Mouse (Mus musculus): ENCODE measurements around the gene Prtn3. TPM values are rescaled to one million over a fixed set of nuclear protein-coding genes. Genes with fewer than 3 reads are reported as not detected.
A peak's percentile ranks its signal among the peaks of the same experiment; 100 is the strongest.

The Prtn3 gene
- polyA plus RNA-seq, 1 experiment from 2014 or later = 3.9 TPM

GRCm38 (mm10) chr10:79906712-79907111 is 32.4 kb downstream of the Prtn3 start:
- no peaks in the 10 kb centered on the region for H3K9me3 ChIP-seq (replicated peaks; ENCODE audit: control insufficient read depth, low read length)
- no peaks in the 10 kb centered on the region for H3K4me1 ChIP-seq (ENCODE audit: control insufficient read depth, insufficient read depth, low read length)
- no peak for ATAC-seq (replicated peaks; ENCODE audit: insufficient number of reproducible peaks, low FRiP score, low TSS enrichment)
- no peak overlapping the region for H3K9ac ChIP-seq (ENCODE audit: low read depth, low read length)
- WGBS (ENCODE audit: insufficient replicate concordance) = 97% methylated on average over 9 of the region's 9 CpGs
- no peak overlapping the region for H3K27ac ChIP-seq (ENCODE audit: low read depth, low read length)
- H3K36me3 ChIP-seq (ENCODE audit: control insufficient read depth, insufficient read depth, low read length) = peaks cover 18% of the 10 kb centered on the region
- no peak overlapping the region for H3K4me2 ChIP-seq
- H3K27me3 ChIP-seq (ENCODE audit: control insufficient read depth, insufficient read depth, low read length) = no peaks in the 10 kb centered on the region
- H3K4me3 ChIP-seq (ENCODE audit: low read depth, low read length) = no peak overlapping the region

DNA sequence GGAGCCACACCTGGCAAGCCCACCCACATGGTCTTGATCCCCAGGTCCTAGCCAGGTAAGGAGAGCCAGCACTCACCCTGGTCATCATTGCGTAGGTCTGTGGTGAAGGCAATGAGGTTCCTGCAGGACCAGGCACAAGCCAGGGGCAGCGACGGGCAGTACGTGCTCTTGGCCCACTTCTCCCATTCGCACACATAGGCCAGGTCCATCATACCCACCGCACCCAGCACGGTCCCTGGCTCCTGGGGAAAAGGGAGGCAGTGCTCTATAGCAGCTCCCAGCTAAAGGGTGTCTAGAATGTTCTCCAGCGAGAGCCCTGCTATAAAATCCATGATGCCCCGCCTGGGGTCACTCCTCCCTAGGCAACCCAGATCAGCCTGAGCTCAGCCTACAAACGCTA is 33.1 kb downstream of the Prtn3 start:
- Histone ChIP-seq H3K36me3 (ENCODE audit: control insufficient read depth, insufficient read depth, low read length) (peaks cover 18% of the 10 kb centered on the region), H3K4me3 (ENCODE audit: low read depth, low read length) (no peak overlapping the region), H3K4me1 (ENCODE audit: control insufficient read depth, insufficient read depth, low read length) (no peaks in the 10 kb centered on the region), H3K4me2 (no peak overlapping the region), H3K9me3 (replicated peaks; ENCODE audit: control insufficient read depth, low read length) (no peaks in the 10 kb centered on the region), H3K9ac (ENCODE audit: low read depth, low read length) (no peak overlapping the region), H3K27ac (ENCODE audit: low read depth, low read length) (no peak overlapping the region), H3K27me3 (ENCODE audit: control insufficient read depth, insufficient read depth, low read length) (no peaks in the 10 kb centered on the region)
- WGBS (ENCODE audit: insufficient replicate concordance) = 94% methylated on average over 10 of the region's 10 CpGs
- ATAC-seq (replicated peaks; ENCODE audit: insufficient number of reproducible peaks, low FRiP score, low TSS enrichment) = no peak

DNA sequence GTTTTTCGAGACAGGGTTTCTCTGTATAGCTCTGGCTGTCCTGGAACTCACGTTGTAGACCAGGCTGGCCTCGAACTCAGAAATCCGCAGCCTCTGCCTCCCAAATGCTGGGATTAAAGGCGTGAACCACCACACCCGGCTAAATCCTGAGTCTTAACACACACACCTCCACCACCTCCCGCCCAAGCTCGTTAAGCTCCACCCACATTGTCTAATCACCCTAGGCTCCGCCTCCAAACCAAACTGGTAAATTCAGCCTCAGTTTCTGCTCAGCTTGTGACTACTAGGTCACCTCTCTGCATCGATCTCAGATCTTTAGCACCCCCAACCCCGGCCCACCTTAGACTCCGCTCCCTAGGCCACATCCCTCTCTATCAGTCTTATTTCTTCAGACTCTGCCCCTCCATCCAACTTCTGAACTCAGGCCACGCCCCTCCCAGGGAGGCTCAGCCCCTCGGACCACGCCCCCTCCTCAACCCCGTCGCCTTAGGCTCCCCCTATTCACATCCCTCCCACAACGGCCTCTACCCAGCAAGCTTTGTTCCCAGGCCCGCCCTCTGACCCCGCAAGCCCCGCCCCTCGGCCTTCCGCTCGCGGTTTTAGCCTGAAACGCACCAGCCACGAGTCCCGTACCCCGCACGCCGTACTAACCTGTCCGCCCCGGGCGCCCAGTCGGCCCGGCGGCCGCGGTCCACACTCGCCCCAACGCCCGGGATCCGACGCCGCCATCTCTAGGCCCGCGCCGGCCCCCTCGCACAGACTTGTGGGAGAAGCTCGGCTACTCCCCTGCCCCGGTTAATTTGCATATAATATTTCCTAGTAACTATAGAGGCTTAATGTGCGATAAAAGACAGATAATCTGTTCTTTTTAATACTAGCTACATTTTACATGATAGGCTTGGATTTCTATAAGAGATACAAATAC is 34.2 kb downstream of the Prtn3 start, which contains the start of gene Med16:
Gene Med16, minus strand, starts transcription at position 757 of the 925 bp plus-strand sequence.
- Histone ChIP-seq H3K4me1 (ENCODE audit: control insufficient read depth, insufficient read depth, low read length) (no peaks in the 10 kb centered on the region), H3K36me3 (ENCODE audit: control insufficient read depth, insufficient read depth, low read length) (peaks cover 18% of the 10 kb centered on the region), H3K27me3 (ENCODE audit: control insufficient read depth, insufficient read depth, low read length) (no peaks in the 10 kb centered on the region), H3K9me3 (replicated peaks; ENCODE audit: control insufficient read depth, low read length) (no peaks in the 10 kb centered on the region), H3K4me3 (ENCODE audit: low read depth, low read length) (peak within 1 kb of the TSS; percentile 71), H3K27ac (ENCODE audit: low read depth, low read length) (peak within 1 kb of the TSS; percentile 92), H3K4me2 (peak within 1 kb of the TSS; percentile 59), H3K9ac (ENCODE audit: low read depth, low read length) (peak within 1 kb of the TSS; percentile 97)
- 3% methylated on average over 52 of the region's 52 CpGs for WGBS (ENCODE audit: insufficient replicate concordance)
- ATAC-seq (replicated peaks; ENCODE audit: insufficient number of reproducible peaks, low FRiP score, low TSS enrichment) = peak; percentile 95

DNA sequence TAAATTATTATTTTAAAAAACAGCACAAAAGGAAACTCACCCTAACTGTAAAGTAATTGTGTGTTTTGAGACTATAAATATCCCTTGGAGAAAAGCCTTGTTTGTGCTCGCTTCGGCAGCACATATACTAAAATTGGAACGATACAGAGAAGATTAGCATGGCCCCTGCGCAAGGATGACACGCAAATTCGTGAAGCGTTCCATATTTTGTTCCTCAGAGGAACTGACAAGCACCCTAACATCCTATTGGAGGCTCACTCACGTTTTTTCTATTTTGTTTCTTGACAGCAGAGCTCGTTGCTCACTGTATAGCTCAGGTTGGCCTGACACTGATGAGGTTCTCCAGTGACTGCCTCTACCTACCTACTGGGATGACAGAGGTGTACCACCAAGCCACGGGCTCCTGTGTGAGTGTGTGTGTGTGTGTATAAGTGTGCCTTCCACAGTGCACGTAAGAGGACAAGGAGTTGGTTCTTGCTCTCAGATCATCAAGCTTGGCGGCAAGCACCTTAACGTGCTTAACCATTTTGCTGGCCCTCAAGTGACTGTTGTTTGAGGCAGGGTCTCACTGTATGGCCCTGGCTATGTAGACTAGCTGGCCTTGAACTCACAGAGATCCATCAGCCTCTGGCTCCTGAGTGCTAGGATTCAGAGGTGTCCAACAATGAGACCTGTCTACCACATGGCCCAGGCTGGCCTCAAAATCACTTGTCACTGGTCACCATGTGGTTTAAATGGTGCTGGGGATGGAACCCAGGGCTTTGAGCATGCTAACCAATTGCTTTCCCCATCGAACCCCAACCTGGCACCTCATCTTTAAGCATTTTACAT is 35.0 kb downstream of the Prtn3 start:
- H3K4me2 ChIP-seq = peak overlapping the region; percentile 59
- H3K36me3 ChIP-seq (ENCODE audit: control insufficient read depth, insufficient read depth, low read length) = peaks cover 16% of the 10 kb centered on the region
- no peaks in the 10 kb centered on the region for H3K9me3 ChIP-seq (replicated peaks; ENCODE audit: control insufficient read depth, low read length)
- WGBS (ENCODE audit: insufficient replicate concordance) = 24% methylated on average over 14 of the region's 14 CpGs
- H3K4me1 ChIP-seq (ENCODE audit: control insufficient read depth, insufficient read depth, low read length) = peaks cover 4% of the 10 kb centered on the region
- peak overlapping the region; percentile 44; the same call in 1 of the 2 replicates for H3K9ac ChIP-seq (ENCODE audit: low read depth, low read length)
- peak overlapping the region; percentile 92 for H3K27ac ChIP-seq (ENCODE audit: low read depth, low read length)
- 0 out of 2 replicates have a peak, but pooled peaks have one; percentile 35 for ATAC-seq (replicated peaks; ENCODE audit: insufficient number of reproducible peaks, low FRiP score, low TSS enrichment)
- no peaks in the 10 kb centered on the region for H3K27me3 ChIP-seq (ENCODE audit: control insufficient read depth, insufficient read depth, low read length)
- no peak overlapping the region; the same call in 1 of the 2 replicates for H3K4me3 ChIP-seq (ENCODE audit: low read depth, low read length)

GRCm38 (mm10) chr10:79910556-79910955 is 36.3 kb downstream of the Prtn3 start, which contains the start of gene Gm26602:
Gene Gm26602 (plus strand): TSS chr10:79910856.
- WGBS (ENCODE audit: insufficient replicate concordance) = 90% methylated on average over 4 of the region's 4 CpGs
- Histone ChIP-seq H3K4me2 (no peak within 1 kb of the TSS), H3K9ac (ENCODE audit: low read depth, low read length) (no peak within 1 kb of the TSS)

GRCm38 (mm10) chr10:79912412-79912811 is 38.1 kb downstream of the Prtn3 start:
- Histone ChIP-seq H3K9ac (ENCODE audit: low read depth, low read length) (no peak overlapping the region), H3K27me3 (ENCODE audit: control insufficient read depth, insufficient read depth, low read length) (peaks cover under 1% of the 10 kb centered on the region; the same call in 1 of the 2 replicates), H3K4me3 (ENCODE audit: low read depth, low read length) (no peak overlapping the region), H3K36me3 (ENCODE audit: control insufficient read depth, insufficient read depth, low read length) (peaks cover 7% of the 10 kb centered on the region; the same call in 1 of the 2 replicates), H3K27ac (ENCODE audit: low read depth, low read length) (no peak overlapping the region), H3K4me1 (ENCODE audit: control insufficient read depth, insufficient read depth, low read length) (peaks cover 27% of the 10 kb centered on the region), H3K4me2 (no peak overlapping the region), H3K9me3 (replicated peaks; ENCODE audit: control insufficient read depth, low read length) (no peaks in the 10 kb centered on the region)
- WGBS (ENCODE audit: insufficient replicate concordance) = 63% methylated on average over 20 of the region's 20 CpGs
- no peak for ATAC-seq (replicated peaks; ENCODE audit: insufficient number of reproducible peaks, low FRiP score, low TSS enrichment)

More at GRCm38 (mm10) chr10:79910556-79910955, 36.3 kb downstream of the Prtn3 start, which contains the start of gene Gm26602:
- Histone ChIP-seq H3K27ac (ENCODE audit: low read depth, low read length) (no peak within 1 kb of the TSS), H3K27me3 (ENCODE audit: control insufficient read depth, insufficient read depth, low read length) (no peaks in the 10 kb centered on the region), H3K4me1 (ENCODE audit: control insufficient read depth, insufficient read depth, low read length) (peaks cover 16% of the 10 kb centered on the region), H3K4me3 (ENCODE audit: low read depth, low read length) (no peak within 1 kb of the TSS), H3K9me3 (replicated peaks; ENCODE audit: control insufficient read depth, low read length) (no peaks in the 10 kb centered on the region), H3K36me3 (ENCODE audit: control insufficient read depth, insufficient read depth, low read length) (peaks cover 7% of the 10 kb centered on the region; the same call in 1 of the 2 replicates)
- no peak for ATAC-seq (replicated peaks; ENCODE audit: insufficient number of reproducible peaks, low FRiP score, low TSS enrichment)

DNA sequence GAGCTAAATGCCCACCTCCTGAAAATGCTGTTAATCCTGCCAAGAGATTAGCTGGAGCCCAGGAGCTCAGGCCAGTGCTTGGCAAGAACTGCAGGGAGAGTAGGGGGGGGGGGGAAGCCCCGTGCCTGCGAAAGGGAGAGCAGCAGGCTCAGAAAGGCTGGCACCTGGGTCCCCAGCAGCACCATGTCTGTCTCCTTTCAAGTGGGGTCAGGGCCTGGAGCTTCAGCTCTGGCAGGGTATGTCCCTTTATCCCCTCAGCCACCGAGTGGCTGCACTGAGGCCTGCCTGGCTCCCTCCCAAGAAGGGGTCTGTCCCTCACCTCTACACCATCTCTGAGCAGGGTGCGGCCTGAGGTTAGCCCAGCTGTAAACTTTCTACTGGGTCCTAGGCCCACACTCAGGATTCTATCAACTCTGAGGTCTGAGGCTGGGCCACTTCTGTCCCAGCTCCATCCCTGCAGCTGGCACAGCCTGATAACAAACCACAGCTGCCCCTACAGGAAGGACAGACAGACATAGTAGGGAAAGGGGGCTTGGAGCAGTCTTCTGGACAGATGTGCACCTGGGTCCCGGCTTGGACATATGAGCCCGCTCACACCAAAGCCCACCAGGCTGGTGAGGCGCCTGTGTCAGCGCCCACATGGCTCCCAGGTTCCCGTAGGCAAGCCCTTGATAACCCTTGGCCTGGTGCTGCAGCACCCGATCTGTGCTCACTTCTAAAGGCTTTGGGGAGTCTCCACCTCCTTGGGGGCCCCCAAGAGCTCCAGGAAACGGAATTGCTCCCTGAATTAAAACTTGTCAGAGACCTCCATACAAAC is 40.1 kb downstream of the Prtn3 start:
- 59% methylated on average over 11 of the region's 11 CpGs for WGBS (ENCODE audit: insufficient replicate concordance)
- Histone ChIP-seq H3K27ac (ENCODE audit: low read depth, low read length) (no peak overlapping the region), H3K9me3 (replicated peaks; ENCODE audit: control insufficient read depth, low read length) (no peaks in the 10 kb centered on the region), H3K9ac (ENCODE audit: low read depth, low read length) (peak overlapping the region; percentile 44; the same call in 1 of the 2 replicates), H3K27me3 (ENCODE audit: control insufficient read depth, insufficient read depth, low read length) (peaks cover 19% of the 10 kb centered on the region), H3K4me3 (ENCODE audit: low read depth, low read length) (no peak overlapping the region), H3K36me3 (ENCODE audit: control insufficient read depth, insufficient read depth, low read length) (peaks cover 7% of the 10 kb centered on the region; the same call in 1 of the 2 replicates), H3K4me1 (ENCODE audit: control insufficient read depth, insufficient read depth, low read length) (peaks cover 38% of the 10 kb centered on the region), H3K4me2 (no peak overlapping the region)
- no peak for ATAC-seq (replicated peaks; ENCODE audit: insufficient number of reproducible peaks, low FRiP score, low TSS enrichment)

Data from heart, embryonic 11.5 days (tissue).